Mouse (Mus musculus): Measurements from ENCODE around the gene Acvr2b.

Gene Acvr2b

DNA sequence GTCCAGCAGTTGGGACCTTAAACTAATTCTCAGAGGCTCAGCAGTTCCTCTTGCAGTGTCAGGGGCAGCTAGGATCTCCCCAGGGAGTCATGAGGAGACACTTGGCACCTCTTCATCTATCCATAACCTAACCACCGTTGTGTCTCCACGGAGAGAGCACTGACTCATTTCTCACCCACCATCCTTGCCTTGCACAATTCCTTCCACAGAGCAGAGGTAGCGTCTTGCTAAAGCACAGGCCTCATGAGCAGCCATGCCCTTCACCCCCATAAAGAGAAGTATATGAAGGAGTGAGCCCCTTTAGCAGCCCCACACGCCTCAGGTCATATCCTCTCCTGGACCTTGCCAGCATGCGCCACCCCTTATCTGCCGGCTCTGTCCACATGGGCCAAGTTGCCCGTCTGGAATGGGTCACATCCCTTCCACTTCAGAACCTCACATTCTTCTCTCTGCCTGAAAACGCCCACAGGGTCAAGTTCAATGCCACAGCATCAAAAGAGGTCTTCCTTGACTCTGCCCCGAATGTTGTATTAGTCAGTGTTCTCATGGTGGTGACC is 71.8 kb downstream of the Acvr2b start:
- in situ Hi-C loops (cut with MseI, MboI), result no loop called here

DNA sequence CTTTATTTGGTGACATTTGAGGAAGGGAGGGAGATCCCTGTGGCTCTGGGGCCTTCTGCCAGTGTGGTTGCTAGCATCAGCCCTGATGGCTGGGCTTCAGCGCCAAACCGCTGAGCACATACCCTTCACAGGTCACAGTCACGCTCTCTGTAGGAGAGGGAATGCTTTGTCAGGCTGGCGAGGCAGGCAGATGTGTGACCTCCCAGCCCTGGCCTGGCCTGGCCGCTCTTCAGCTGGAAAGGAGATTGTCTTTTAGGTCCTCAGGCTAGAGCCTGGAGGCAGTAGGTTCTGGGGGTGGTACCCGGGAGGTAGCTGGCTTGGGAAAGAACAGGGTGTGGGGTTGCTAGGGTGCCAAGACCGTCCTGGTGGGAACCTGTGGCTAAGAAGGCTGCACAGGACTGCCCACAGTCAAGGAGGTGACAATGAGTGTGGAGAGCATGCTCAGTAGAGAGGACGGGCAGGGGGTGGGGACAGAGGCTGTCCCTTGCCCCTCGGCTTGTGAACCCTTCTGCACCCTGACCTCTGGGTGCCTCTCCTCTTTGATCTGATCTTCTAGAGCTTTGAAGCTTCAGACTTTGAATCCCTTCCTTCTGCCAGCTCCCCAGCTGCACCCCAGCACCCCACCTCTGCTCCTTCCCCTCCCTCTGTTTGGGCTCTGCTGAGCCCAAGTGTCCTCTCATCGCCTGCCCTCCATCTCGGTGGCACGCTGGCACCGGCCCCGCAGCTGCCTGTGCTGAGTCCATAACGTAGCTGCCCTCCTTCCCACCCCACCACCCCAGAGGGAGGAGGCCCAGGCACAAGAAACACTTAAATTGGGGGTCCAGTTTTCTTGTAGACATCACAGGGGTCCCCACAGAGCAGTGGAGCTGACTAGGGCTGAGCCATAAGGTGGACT is 73.0 kb downstream of the Acvr2b start:
- in situ Hi-C loops (cut with MseI, MboI), result no loop called here

DNA sequence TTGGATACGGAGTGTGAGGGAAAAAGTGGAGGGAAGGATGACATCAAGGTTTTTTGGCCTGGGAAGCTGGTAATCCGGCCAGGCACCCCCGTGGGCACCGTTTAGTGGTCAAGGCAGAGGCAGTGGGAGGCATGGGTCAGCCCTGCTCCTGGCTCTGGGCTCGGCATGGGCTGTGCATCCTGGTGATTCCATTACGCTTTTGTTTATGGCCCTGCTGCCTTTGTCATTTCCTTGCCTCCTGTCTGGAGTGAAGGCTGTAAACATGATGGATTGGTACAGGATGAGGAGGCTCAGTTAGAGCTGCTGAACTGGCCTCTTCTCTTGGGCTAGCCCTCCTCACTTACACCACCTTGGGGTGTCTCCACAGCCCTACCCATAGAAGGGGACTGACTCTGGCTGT is 75.8 kb downstream of the Acvr2b start:
- in situ Hi-C loops (cut with MseI, MboI), result no loop called here

DNA sequence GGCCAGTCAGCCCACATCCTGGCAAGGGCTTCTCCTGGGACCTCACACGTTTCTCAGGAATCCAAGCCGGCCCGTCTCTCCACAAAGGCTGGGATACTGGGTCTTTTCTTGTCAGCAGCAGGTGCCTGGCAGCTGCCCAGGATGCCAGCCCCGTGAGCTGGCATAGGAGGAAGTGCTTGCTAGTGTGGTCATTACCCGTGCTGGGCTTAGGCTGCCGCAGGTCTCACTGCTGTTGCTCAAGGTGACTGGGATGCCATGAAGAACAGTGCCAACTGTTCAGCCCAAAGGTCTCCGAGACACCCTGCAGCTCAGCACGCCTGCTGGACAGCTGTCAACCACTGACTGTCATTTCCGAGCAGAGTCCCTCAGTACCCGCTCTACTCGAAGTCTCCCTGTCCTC is 76.4 kb downstream of the Acvr2b start:
- in situ Hi-C loops (cut with MseI, MboI), result no loop called here

DNA sequence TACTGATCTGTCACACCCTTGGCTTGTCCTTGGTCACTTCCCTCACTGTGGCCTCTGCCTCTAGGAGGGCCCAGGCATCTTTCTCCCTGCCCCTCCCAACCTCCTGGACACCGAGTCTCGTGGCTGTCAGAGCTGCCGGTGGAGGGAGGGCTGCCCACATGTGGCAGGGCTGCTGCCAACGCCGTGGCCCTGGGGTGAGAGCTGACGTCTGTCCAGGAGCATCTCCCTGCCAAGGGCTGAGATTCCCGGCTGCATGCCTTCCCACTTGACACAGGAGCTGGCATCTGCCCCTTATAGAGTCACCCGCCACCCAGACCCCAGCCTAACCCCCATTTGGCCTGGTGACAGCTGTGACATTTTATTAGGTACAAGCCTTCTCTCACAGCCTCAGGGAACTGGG is 77.4 kb downstream of the Acvr2b start:
- in situ Hi-C loops (cut with MseI, MboI), result no loop called here

DNA sequence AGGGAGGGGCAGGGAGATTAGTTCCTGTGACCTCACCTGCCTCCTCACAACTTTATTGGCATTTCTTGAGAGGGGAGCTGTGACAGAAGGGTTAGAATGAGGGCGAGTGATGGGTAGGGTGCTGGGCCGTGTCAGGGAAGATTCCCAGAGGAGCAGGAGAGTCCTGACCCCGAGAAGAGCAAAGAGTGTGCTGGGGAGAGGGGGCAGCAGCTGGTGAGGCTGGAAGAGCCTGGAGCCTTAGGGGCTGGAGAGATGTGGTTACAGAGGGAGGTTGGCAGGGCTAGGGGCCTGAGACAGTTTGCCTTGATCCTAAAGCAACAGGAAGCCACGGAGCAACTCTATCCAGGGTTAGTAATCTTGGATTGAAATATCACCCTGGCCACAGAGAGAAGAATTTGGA is 79.7 kb downstream of the Acvr2b start:
- in situ Hi-C loops (cut with MseI, MboI), result no loop called here

DNA sequence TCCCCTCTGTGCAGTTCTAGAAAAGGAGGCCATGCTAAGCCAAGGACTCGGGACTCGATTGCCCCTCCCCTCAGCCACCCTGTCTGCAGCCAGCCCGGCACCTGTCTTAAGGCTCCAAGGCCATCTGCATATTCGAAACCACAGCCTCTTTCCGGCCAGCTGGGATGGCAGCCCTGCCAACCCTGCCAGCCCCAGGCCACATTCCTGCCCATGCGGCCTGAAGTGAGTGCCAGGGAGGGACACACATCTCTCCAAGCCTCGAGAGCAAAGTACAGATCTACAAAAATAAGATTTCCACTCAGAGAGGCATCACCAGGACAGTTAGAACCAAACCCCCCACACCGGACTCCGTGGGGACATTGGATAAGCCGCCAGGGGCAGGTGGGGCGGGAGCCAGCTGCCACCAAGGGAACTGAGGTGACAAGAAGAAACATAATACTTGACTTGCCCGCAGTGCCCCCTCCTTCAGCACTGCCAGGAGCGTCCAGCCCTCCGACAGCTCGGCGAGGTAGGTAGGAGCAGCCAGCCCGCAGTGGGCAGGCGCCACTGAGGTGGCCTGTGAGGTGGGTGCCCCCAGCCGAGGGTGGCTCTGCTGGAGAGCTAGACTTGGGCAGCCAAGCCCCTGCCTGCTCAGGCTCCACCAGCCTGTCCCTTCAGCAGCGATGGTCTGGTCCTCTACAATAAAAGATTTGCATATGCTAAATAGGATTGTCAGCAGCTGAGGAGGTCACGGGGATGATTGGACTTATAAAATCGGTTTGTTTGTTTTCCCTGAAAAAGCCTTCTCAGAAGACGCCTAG is 81.8 kb downstream of the Acvr2b start:
- in situ Hi-C loops (cut with MseI, MboI), result no loop called here

DNA sequence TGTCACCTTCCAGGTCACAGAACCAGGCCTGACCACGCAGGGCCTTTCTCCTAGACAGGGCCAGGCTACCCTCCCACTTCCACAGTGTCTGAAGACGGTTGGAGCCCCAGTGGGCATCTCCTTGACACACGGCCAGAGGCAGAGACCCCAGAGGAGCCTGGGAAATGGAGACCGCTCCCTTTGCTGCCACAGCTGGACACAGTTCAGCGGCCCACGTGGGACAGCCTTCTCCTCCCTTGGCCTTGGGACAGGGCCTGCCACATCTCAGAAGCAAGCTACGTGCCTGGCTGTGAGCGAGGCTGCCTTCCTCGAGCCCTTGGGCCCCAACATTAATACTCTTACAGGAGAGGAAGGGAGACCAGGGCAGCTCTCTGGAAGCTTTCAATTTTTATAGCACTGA is 82.5 kb downstream of the Acvr2b start:
- in situ Hi-C loops (cut with MseI, MboI), result no loop called here
